8 mouse cellular contexts compared by ENCODE assay signal in genomic region chr8:120376847-120377802, GRCm38 (mm10).
DNase-seq lines count a peak whose midpoint lies in the region; ATAC-seq lines count a peak whose summit lies in the region.

No protein-coding gene starts in this region.

- H3K4me2 ChIP-seq in heart, embryonic 16.5 days (ENCODE audit: low read depth, low read length): no peak overlapping the region
- H3K4me2 ChIP-seq in neural tube, embryonic 15.5 days: no peak overlapping the region

- WGBS in heart, embryonic 16.5 days: 48% methylated on average over 22 of the region's 22 CpGs
- 21% methylated on average over 22 of the region's 22 CpGs for WGBS in neural tube, embryonic 15.5 days

- no peaks in the 10 kb centered on the region for H3K27me3 ChIP-seq in heart, embryonic 16.5 days (ENCODE audit: control insufficient read depth, insufficient read depth, low read length)
- H3K27me3 ChIP-seq in neural tube, embryonic 15.5 days (replicated peaks): no peaks in the 10 kb centered on the region

- DNase-seq in heart, adult 8-10 months (ENCODE audit: low spot score): no peak
- peak; percentile 49 for DNase-seq in urinary bladder, postnatal 14 days (ENCODE audit: low spot score)
- no peak for DNase-seq in urinary bladder, postnatal 4 days (ENCODE audit: low spot score in 2 of 2)
- peak; percentile 79 for DNase-seq in kidney, postnatal 10 days
- no peak for DNase-seq in left cerebral cortex, postnatal 10 days (ENCODE audit: extremely low spot score in 1 of 2, low spot score in 2 of 2)
- DNase-seq in right cerebral cortex, adult 18-20 months: no peak

- H3K9me3 ChIP-seq in heart, embryonic 16.5 days (replicated peaks; ENCODE audit: control insufficient read depth, low read length): no peaks in the 10 kb centered on the region
- H3K9me3 ChIP-seq in neural tube, embryonic 15.5 days (replicated peaks): no peaks in the 10 kb centered on the region

- intact Hi-C loops in left cerebral cortex, postnatal 10 days (cut with DNase I): no loop called here

- peak overlapping the region; percentile 21; the same call in 1 of the 2 replicates for H3K9ac ChIP-seq in heart, embryonic 16.5 days (ENCODE audit: low read length)
- no peak overlapping the region for H3K9ac ChIP-seq in neural tube, embryonic 15.5 days (replicated peaks)

- H3K4me3 ChIP-seq in heart, embryonic 16.5 days (ENCODE audit: low read length): no peak overlapping the region
- H3K4me3 ChIP-seq in neural tube, embryonic 15.5 days (replicated peaks): no peak overlapping the region

- peaks cover 78% of the 10 kb centered on the region for H3K4me1 ChIP-seq in heart, embryonic 16.5 days (ENCODE audit: control insufficient read depth, insufficient read depth, low read length)
- peaks cover 74% of the 10 kb centered on the region for H3K4me1 ChIP-seq in neural tube, embryonic 15.5 days

- ATAC-seq in heart, embryonic 16.5 days (replicated peaks; ENCODE audit: extremely low read depth, insufficient read depth, low FRiP score): no peak
- ATAC-seq in neural tube, embryonic 15.5 days (ENCODE audit: low FRiP score): no peak

- no peaks in the 10 kb centered on the region for H3K36me3 ChIP-seq in heart, embryonic 16.5 days (ENCODE audit: control insufficient read depth, insufficient read depth)
- H3K36me3 ChIP-seq in neural tube, embryonic 15.5 days: no peaks in the 10 kb centered on the region

- H3K27ac ChIP-seq in heart, embryonic 16.5 days (ENCODE audit: low read length): peak overlapping the region; percentile 53
- peak overlapping the region; percentile 6; the same call in 1 of the 2 replicates for H3K27ac ChIP-seq in neural tube, embryonic 15.5 days (replicated peaks)

Comparison
In these comparisons a context has a peak if more than half of its experiments do, and no peak if none do; other contexts are left out.
1. DNase-seq: peak in urinary bladder, postnatal 14 days (single experiment) and kidney, postnatal 10 days (single experiment); none in heart, adult 8-10 months (single experiment), urinary bladder, postnatal 4 days (0 of 2), left cerebral cortex, postnatal 10 days (0 of 2) and right cerebral cortex, adult 18-20 months (single experiment).